Mouse (Mus musculus) heart, postnatal 36 days (tissue): Measurements from ENCODE around the gene Zfp266. TPM values are rescaled to one million over a fixed set of nuclear protein-coding genes. Genes with fewer than 3 reads are reported as not detected.
A peak's percentile ranks its signal among the peaks of the same experiment; 100 is the strongest.

Experiments used
- DNase-seq, 2 experiments: peaks; one replicate each; pipeline ENCODE4 v3.0.0; 2021 to 2022
- intact Hi-C: fragments of 180-260 bp; cut with DNase I; formaldehyde crosslinking; loops from one replicate; pipeline ENCODE4 v1.15.1; 2025
- total RNA-seq, 2 experiments: library from RNA; stranded (reverse); gene quantifications; 2 replicates each; pipeline ENCODE4 v1.2.3; 2021

The Zfp266 gene
- total RNA-seq, 2 experiments from 2014 or later = 24.3 to 27.4 TPM

GRCm38 (mm10) chr9:20504801-20505200, 16.4 kb downstream of the Zfp266 start:
- DNase-seq = no peak
- intact Hi-C loops = no loop called here

GRCm38 (mm10) chr9:20493281-20493680, 27.9 kb downstream of the Zfp266 start:
- intact Hi-C loops = loop anchor here (2.0 to 10.0 kb wide), 3 partner anchors 28 to 152 kb away; partner anchors contain the start of genes Fbxl12, Ubl5 and Zfp266

GRCm38 (mm10) chr9:20492527-20493233, 28.5 kb downstream of the Zfp266 start, which contains the start of gene Zfp426:
Zfp426 (minus strand) TSS chr9:20492746.
- peak; percentile 84 to 92 for DNase-seq
- intact Hi-C loops = loop anchor here (2.0 to 10.0 kb wide), 3 partner anchors 28 to 152 kb away; partner anchors contain the start of genes Fbxl12, Ubl5 and Zfp266

More at GRCm38 (mm10) chr9:20493281-20493680, 27.9 kb downstream of the Zfp266 start:
- peak; percentile 9 to 18 for DNase-seq

- intact Hi-C loops = loop anchor here (2.0 to 10.0 kb wide), 3 partner anchors 29 to 153 kb away; partner anchors contain the start of genes Fbxl12, Ubl5 and Zfp266
- no peak for DNase-seq
Measured at GRCm38 (mm10) chr9:20491858-20492526, 29.2 kb downstream of the Zfp266 start.

- intact Hi-C loops = no loop called here
- no peak for DNase-seq
Measured at GRCm38 (mm10) chr9:20489536-20489935, 31.7 kb downstream of the Zfp266 start.

GRCm38 (mm10) chr9:20479396-20479795, 41.8 kb downstream of the Zfp266 start:
- no peak for DNase-seq
- intact Hi-C loops = no loop called here

GRCm38 (mm10) chr9:20476632-20477031, 44.6 kb downstream of the Zfp266 start:
- no peak for DNase-seq
- intact Hi-C loops = no loop called here

GRCm38 (mm10) chr9:20466761-20467442, 54.3 kb downstream of the Zfp266 start:
- intact Hi-C loops = loop anchor here (1.0 to 5.0 kb wide), 4 partner anchors 78 to 260 kb away; partner anchors contain the start of gene Ubl5
- DNase-seq = peak; percentile 52 to 61

GRCm38 (mm10) chr9:20459377-20460317, 61.6 kb downstream of the Zfp266 start, which contains the start of gene Zfp26:
Zfp26 (minus strand) TSS chr9:20460162.
- DNase-seq = peak; percentile 69 to 82
- intact Hi-C loops = loop anchor here (5.0 kb wide), 1 partner anchor 72 kb away; the partner anchor contains the start of gene Zfp560

- no peak for DNase-seq
- intact Hi-C loops = no loop called here
Measured at GRCm38 (mm10) chr9:20453647-20454046, 67.6 kb downstream of the Zfp266 start.

- intact Hi-C loops = no loop called here
- no peak for DNase-seq
Measured at GRCm38 (mm10) chr9:20451493-20451892, 69.7 kb downstream of the Zfp266 start.

Other genes with a start within 250 kb of the Zfp266 start
- gene Olfr39, start 239.1 kb downstream of the Zfp266 start, total RNA-seq = not detected
- gene Olfr873, start 222.9 kb downstream of the Zfp266 start, total RNA-seq = not detected
- not detected for gene Olfr18, start 185.3 kb downstream of the Zfp266 start, total RNA-seq
- gene Zfp560, start 136.2 kb downstream of the Zfp266 start, total RNA-seq = 10 to 100 TPM in 1 of 2 experiments, 1 to 10 TPM in 1; 9.5 to 11.7 TPM
- gene Zfp26, start 61.3 kb downstream of the Zfp266 start, total RNA-seq = 10 to 100 TPM in 1 of 2 experiments, 1 to 10 TPM in 1; 8.2 to 11.0 TPM
- 10 to 100 TPM in 1 of 2 experiments, 1 to 10 TPM in 1; 9.7 to 10.2 TPM for gene Zfp426, start 28.7 kb downstream of the Zfp266 start, total RNA-seq
- gene Zfp846, start 59.9 kb upstream of the Zfp266 start, total RNA-seq = 1 to 10 TPM; 5.7 to 7.0 TPM
- gene Ubl5, start 121.5 kb upstream of the Zfp266 start, total RNA-seq = 100 to 1,000 TPM; 219 to 255 TPM
- gene Fbxl12, start 123.3 kb upstream of the Zfp266 start, total RNA-seq = 10 to 100 TPM; 10.1 to 10.2 TPM
- 10 to 100 TPM; 17.5 to 19.0 TPM for gene Pin1, start 130.7 kb upstream of the Zfp266 start, total RNA-seq
- under 1 TPM; 0.19 to 0.31 TPM for gene Olfm2, start 224.9 kb upstream of the Zfp266 start, total RNA-seq